Mouse (Mus musculus) heart, adult 8-10 months (tissue): ENCODE data around the gene Mesp2. TPM values are rescaled to one million over a fixed set of nuclear protein-coding genes. Genes with fewer than 3 reads are reported as not detected.
A peak's percentile ranks its signal among the peaks of the same experiment; 100 is the strongest.

Experiments used
- DNase-seq: peaks from one replicate; pipeline ENCODE4 v3.0.0; 2022; ENCODE audit warnings: low spot score
- total RNA-seq, 4 experiments: library from RNA; stranded (reverse); gene quantifications; 2 replicates each; pipeline ENCODE4 v1.2.4; 2022

The Mesp2 gene
- total RNA-seq, 4 experiments from 2014 or later: 0.22 to 0.23 (median 0.22) TPM; not detected in 1

- peak; percentile 18 for DNase-seq
Measured at GRCm38 (mm10) chr7:79803887-79804286, 6.6 kb upstream of the Mesp2 start.

GRCm38 (mm10) chr7:79808561-79808960 lies 2.0 kb upstream of the Mesp2 start:
- no peak for DNase-seq

DNA sequence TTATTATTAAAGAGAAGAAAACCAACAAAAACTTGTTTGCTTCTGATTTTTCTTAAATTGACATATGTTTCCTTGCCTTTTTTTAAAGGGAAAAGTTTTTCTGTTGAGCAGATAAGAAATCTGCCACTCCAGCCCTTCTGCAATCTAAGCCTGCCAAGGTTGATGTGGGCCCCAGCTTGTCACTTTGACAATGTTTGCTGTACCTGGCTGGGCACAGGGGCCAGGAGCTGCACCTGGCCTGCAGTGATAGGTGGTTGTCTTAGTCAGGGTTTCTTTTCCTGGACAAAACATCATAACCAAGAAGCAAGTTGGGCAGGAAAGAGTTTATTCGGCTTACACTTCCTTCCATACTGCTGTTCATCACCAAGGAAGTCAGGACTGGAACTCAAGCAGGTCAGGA lies 2.9 kb downstream of the Mesp2 start:
- no peak for DNase-seq

DNA sequence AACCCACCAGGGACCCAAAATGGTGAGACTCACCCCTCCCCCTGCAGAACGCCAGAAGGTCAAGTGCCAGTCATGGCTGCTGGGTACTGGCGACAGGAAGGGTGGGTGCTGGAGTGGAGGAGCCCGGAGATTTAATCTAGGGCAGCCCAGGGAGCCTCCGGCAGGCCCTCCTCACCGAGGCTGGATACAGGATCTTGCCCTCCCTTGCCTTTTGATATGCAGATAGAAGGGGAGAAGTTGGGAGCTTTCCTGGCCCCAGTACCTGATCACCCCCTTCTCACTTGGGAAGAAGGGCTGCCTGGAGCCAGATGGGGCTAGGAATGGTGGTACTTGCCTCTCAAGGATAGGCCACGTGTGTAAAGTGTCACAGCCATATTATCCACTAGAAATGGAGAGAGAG lies 7.8 kb downstream of the Mesp2 start:
- DNase-seq: no peak

- DNase-seq: no peak
Measured at GRCm38 (mm10) chr7:79819515-79819914, 9.0 kb downstream of the Mesp2 start.

DNA sequence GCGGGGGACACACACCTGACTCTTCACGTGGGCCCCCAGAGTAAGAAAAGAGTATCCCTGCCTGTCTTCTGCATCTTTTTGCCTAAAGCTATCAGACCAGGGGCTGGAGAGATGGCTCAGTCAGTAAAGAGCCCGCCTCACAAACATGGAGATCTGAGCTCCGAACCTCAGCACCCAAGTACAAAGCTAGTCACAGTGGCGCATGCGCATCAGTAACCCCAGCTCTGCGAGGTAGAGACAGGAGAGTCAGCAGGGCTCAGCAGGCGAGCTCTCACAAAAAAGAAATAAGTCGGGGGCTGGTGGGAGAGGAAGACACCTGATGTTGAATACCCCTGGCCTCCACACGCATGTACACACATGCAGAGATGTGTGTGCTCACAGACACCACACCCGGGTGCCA lies 9.5 kb downstream of the Mesp2 start:
- no peak for DNase-seq

DNA sequence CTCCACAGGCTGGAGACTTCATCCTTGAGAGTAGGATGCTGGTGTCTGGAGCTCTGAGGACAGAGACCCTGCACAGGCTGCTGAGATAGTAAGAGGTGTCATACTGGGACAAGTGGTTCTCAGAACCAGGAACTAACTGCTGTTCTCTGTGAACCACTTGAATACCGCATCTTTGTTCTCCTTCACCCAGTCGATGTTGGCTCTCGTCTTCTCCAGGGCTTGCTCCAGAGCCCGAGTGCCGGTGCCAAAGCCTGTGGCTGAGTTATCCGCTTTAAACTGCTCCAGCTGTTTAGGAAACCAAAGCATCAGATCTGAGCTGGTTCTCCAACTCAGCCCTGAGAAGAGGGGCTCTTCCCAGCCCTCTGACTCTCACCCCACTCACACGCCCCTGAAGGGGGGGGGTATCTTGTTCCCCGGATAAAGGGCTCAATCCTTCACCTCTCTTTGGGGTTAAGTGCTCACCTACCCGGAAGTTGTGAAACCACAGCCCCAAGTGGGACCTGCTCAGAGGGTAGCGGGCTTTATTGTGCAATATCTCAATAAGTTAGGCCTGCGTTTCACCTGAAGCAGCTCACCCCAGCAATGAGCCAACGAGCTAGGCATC lies 11.7 kb downstream of the Mesp2 start:
- no peak for DNase-seq

DNA sequence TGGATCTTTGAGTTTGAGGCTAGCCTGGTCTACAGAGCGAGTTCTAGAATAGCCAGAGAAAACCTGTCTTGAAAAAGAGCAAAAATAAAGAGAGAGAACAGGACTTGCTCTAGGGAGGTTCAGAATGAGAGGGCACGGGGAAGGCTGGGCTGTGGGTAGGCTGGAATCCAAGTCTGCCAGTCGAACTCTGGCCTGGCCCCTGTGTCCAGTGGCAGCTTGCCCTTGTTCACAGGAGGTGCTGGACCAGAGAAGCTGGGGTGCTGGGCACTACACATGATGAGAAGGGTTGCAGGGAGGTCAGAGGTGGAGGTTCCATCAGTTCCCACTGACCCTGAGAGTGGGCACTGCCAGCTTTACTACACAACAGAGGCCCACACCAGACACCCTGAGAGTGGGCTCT lies 17.8 kb downstream of the Mesp2 start:
- no peak for DNase-seq

DNA sequence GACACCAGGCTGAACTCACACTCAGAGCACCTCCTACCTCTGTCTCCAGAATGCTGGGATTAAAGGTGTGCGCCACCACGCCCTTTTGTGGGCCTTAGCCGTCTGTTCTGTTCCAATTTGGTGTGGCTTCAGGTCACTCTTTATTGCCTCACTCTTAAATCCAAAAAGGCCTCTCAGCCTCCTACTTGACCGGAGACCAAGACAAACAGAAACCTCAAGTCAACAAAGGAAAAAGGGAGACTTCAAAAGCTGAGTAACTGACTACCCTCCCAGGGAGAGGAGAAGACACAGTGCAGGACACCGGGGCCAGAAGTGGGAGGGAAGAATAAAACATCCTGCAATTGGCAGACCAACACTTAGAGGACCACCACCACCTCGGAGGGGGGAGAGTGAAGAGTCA lies 20.6 kb downstream of the Mesp2 start:
- no peak for DNase-seq

DNA sequence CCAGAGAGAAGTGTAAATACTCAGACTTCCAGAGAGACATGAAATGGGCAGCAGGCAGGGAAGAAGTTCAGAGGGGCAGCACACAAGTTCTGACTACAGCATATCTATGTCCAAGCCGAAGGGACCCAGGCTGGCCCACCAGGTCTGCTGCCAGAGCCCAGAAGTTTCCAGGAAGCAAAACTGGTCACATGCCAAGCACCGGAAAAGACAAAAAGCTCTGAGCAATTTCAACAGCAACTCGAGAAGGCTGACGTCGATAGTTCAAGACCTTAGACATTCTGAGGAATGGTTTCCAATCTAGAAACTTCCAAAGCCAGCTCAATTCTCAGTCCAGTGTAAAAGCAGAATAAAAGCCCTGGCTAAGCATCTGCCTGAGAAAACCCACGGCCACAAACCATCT lies 21.1 kb downstream of the Mesp2 start:
- DNase-seq: peak; percentile 36

DNA sequence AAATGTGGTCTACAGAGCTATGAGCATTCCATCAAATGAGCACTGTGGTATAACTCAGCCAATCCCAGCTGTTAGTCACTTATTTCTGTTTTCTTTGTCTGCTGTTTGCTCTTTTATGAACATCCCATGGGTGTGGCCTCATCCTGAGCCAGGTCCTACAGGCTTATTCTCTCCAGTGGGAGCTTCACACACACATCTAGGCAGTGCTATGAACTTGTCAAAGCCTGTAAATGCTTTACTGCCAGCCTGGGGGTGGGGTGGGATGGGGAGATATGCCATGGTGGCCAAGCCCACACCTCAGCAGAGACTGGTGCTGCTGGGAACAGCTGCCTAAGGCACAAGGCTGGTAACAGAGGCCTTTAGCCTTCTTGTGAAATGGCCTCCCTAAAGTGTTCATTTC lies 22.5 kb downstream of the Mesp2 start:
- no peak for DNase-seq

GRCm38 (mm10) chr7:79835196-79835595 lies 24.7 kb downstream of the Mesp2 start:
- no peak for DNase-seq

DNA sequence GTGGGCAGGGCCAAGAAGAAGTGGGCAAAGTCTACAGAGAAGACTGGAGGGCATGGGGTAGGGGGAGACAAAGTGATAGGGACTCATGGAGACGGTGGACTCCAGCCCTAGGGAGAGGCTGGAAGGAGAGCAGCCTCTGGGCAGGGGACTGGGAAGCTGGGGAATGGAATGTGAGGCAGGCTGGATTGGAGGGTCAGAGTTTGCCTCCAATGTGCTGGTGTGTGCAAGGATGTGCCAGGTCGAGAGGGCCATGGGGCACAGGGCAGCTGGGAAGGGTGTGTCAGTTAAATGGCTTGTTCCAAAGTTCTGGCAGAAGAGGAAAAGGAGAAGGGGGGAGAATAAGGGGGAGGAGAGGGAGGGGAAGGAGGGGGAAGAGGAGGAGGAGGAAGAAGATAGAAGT lies 26.7 kb downstream of the Mesp2 start:
- DNase-seq: no peak

- no peak for DNase-seq
Measured at GRCm38 (mm10) chr7:79842163-79842562, 31.6 kb downstream of the Mesp2 start.

DNA sequence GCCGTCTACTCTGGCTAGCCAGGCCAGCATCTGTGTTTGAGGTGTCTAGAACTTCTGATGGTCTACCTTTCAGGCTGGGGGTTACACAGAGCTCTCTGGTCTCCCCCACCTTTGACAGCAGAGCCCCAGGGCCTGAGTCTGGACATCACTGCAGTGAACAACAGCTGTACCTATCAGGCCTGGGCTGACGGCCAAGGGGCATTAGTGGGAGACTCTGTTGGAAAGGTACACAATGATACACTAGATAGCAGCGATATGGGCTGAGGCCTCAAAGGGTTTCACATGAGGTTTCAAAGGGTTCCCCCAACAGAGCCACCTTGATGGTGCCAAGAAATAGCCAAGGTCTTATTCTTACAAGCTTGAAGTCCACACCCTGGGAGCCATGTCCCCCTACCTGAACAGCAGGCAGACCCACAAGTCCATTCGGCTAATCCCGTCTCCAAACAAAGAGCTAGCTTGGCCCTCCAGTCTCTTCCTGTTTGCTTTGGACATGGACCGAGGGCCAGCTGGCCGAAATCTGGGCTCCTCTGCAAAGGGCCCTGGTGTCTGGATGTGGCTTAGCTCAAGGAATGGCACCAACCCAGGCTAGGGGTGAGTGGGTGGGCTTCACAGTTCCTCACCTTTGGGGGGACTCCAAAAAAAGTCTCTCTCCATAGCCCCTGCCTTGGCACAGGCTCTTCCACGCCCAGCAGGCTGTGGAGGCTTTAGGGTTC lies 33.7 kb downstream of the Mesp2 start:
- peak; percentile 47 for DNase-seq

- no peak for DNase-seq
Measured at GRCm38 (mm10) chr7:79846342-79846741, 35.8 kb downstream of the Mesp2 start.

- DNase-seq: no peak
Measured at GRCm38 (mm10) chr7:79847456-79848451, 37.2 kb downstream of the Mesp2 start.

DNA sequence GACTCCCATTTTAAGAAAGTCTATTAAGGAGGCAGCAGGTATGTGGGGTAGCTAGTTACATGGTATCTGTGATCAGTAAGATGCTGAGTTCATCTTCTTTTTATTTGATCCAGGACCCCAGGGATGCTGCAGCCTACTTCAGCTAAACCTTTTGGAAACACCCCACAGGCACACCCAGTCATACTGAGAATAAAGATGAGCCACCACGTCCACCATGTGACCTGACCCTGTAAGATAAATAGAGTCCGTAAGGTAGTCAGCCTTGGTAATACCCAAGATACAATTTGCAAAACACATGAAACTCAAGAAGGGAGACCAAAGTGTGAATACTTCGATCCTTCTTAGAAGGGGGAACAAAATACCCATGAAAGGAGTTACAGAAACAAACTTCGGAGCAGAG lies 45.8 kb downstream of the Mesp2 start:
- DNase-seq: no peak

GRCm38 (mm10) chr7:79858202-79858934 lies 47.8 kb downstream of the Mesp2 start:
- DNase-seq: peak; percentile 44

DNA sequence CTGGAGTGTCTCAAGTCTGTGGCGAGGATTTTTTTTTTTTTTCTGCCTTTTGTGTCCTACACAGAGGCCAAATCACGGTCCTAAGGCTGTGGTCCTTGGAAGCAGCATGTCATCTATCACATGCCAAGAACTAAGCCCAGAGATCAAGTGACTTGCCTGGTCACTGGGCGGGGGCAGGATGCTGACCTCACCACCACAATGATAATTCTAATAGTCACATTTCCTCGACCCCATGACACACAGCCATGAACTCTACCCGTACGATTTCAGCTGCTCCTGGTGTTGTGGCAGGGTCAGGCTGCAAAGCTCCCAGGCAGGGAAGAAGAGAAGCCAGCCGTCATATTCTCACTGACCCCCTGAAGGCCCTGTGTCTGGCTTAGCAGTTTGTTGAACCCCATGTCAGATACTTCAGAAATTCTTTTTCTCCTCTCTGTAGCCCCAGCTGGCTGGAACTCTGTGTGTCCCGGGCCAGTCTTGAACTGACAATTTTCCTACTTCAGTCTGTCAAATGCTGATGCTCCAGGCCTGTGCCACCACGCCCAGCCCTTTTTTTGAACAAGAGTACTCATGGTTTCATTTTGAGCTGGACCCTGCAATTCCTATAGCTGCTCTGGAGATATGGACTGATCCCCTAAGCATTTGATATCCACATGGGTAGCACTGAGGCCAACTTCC lies 48.6 kb downstream of the Mesp2 start:
- no peak for DNase-seq

- DNase-seq: no peak
Measured at GRCm38 (mm10) chr7:79860811-79861210, 50.3 kb downstream of the Mesp2 start, which contains the start of gene Anpep. Anpep (minus strand) TSS chr7:79861059.
